Mouse (Mus musculus): Measurements from ENCODE around the gene Klf2. TPM values are rescaled to one million over a fixed set of nuclear protein-coding genes. Genes with fewer than 3 reads are reported as not detected.

The Klf2 gene
- polyA plus RNA-seq, 1 experiment from 2014 or later, result 3.6 TPM

DNA sequence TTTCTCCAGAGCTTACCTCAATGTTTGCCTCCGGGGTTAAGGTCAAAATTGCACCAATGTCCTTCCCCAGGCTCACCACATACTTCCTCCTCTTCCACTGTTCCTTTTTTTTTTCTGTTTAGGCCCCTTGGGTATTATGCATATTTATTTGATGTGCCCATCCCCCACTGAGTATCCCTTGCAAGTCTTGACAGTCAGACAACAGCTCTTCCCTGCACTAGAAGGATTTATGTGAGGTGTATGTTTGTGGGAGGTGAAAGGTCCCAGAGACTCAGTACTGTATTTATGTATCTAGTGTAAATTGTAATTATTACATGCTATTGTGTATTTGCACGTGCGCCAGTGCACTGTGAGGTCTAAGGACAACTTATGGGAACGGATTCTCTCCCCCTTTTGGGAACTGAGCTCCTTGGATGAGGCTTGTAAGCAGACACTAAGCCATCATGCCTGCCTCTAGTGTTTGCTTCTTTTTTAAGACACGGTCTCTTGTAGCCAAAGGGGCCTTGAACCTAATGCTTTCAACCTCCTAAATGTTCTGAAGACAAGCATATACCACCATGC lies 1.0 kb upstream of the Klf2 start:
- no peak for ATAC-seq
- WGBS, result 38% methylated on average over 5 of the region's 5 CpGs
- no peaks in the 10 kb centered on the region for H3K9me3 ChIP-seq (ENCODE audit: control insufficient read depth, low read length)

DNA sequence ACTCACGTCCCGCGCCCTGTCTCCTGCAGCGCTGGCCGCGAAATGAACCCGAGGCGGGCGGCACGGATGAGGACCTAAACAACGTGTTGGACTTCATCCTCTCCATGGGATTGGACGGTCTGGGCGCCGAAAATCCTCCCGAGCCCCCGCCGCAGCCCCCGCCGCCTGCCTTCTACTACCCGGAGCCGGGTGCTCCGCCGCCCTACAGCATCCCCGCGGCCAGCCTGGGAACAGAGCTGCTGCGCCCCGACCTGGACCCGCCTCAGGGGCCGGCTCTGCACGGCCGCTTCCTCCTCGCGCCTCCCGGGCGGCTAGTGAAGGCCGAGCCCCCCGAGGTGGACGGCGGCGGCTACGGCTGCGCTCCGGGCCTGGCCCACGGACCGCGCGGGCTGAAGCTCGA lies 564 bp downstream of the Klf2 start:
- ATAC-seq, result peak; percentile 32
- peaks cover 32% of the 10 kb centered on the region for H3K27me3 ChIP-seq (replicated peaks; ENCODE audit: control insufficient read depth, insufficient read depth, low read length)
- H3K9ac ChIP-seq (ENCODE audit: low read depth, low read length), result peak overlapping the region; percentile 71
- H3K36me3 ChIP-seq (ENCODE audit: control insufficient read depth, insufficient read depth, low read length), result no peaks in the 10 kb centered on the region
- peaks cover 14% of the 10 kb centered on the region for H3K4me1 ChIP-seq (ENCODE audit: control insufficient read depth, insufficient read depth, low read length)
- H3K4me3 ChIP-seq (ENCODE audit: low read length), result peak overlapping the region; percentile 65
- H3K4me2 ChIP-seq (ENCODE audit: low read depth, low read length), result peak overlapping the region; percentile 96
- WGBS, result under 1% methylated on average over 46 of the region's 48 CpGs
- H3K9me3 ChIP-seq (ENCODE audit: control insufficient read depth, low read length), result no peaks in the 10 kb centered on the region
- no peak overlapping the region; the same call in 1 of the 2 replicates for H3K27ac ChIP-seq (ENCODE audit: low read length)

More for the DNA sequence above, 1.0 kb upstream of the Klf2 start:
- Histone ChIP-seq H3K9ac (ENCODE audit: low read depth, low read length) (no peak overlapping the region), H3K4me2 (ENCODE audit: low read depth, low read length) (no peak overlapping the region), H3K4me3 (ENCODE audit: low read length) (no peak overlapping the region), H3K27ac (ENCODE audit: low read length) (no peak overlapping the region), H3K36me3 (ENCODE audit: control insufficient read depth, insufficient read depth, low read length) (no peaks in the 10 kb centered on the region), H3K4me1 (ENCODE audit: control insufficient read depth, insufficient read depth, low read length) (peaks cover 14% of the 10 kb centered on the region), H3K27me3 (replicated peaks; ENCODE audit: control insufficient read depth, insufficient read depth, low read length) (peaks cover 32% of the 10 kb centered on the region)

DNA sequence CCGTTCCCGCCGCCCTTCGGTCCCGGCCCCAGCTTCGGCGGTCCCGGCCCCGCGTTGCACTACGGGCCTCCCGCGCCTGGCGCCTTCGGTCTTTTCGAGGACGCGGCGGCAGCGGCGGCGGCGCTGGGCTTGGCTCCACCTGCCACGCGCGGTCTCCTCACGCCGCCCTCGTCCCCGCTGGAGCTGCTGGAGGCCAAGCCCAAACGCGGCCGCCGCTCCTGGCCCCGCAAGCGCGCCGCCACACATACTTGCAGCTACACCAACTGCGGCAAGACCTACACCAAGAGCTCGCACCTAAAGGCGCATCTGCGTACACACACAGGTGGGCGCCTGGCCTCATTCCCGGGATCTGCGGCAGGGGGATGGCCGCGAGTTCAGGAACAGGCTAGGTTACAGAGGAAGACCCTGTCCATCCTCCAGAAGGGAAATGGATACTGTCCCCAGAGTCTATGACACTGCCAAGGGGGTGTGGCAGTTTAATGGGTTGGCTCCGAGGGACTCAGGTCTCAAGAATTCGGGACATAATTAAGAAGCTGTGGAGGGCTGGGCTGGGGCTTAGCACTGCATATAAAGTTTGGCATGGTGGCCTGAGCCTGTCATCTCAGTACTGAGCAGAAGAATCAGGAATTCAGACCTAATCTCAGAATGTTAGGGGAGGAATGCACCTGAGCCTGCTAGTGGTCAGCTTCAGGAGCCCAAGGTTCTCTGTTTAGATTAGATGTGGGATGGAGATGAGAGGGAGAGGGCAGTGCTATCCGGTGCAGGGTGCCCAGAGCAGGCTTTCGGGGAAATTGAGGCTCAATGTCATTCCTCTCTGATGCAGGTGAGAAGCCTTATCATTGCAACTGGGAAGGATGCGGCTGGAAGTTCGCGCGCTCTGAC lies 1.3 kb downstream of the Klf2 start:
- H3K27ac ChIP-seq (ENCODE audit: low read length), result no peak overlapping the region
- ATAC-seq, result no peak
- H3K4me1 ChIP-seq (ENCODE audit: control insufficient read depth, insufficient read depth, low read length), result peaks cover 14% of the 10 kb centered on the region

DNA sequence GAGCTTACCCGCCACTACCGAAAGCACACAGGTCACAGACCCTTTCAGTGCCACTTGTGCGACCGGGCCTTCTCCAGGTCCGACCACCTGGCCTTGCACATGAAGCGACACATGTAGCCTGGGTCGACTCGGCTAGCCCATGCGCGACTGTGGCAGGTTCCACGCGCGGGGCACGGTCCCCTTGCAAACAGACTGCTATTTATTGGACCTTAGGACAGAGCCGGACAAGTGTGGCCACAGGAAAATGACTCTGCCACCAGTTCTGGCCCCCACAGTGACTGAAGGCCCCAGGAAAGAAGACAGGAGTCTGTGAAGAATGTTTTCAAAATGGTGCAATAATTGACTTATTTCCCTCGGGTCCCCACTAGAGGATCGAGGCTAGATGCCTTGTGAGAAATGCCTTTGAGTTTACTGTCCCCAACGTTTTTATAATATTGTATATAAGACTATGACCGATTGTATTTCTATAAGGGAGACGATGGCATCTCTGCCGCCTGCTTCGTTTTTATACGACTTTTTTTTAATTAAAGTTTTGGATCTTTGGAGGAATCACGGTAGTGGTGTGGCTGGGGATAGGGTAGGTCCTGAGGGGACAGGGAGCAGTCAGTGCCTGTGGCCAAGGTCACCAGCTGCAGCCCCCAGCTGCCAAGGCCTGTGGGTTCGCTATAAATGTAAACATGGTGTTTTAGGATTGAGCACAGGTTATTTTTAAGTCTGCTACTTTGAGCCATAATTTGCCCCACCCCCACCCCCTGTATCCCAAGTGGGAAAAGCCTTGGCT lies 2.2 kb downstream of the Klf2 start:
- Histone ChIP-seq H3K27ac (ENCODE audit: low read length) (no peak overlapping the region), H3K9ac (ENCODE audit: low read depth, low read length) (peak overlapping the region; percentile 41; the same call in 1 of the 2 replicates), H3K4me1 (ENCODE audit: control insufficient read depth, insufficient read depth, low read length) (peaks cover 14% of the 10 kb centered on the region), H3K4me2 (ENCODE audit: low read depth, low read length) (peak overlapping the region; percentile 96), H3K27me3 (replicated peaks; ENCODE audit: control insufficient read depth, insufficient read depth, low read length) (peaks cover 32% of the 10 kb centered on the region), H3K36me3 (ENCODE audit: control insufficient read depth, insufficient read depth, low read length) (no peaks in the 10 kb centered on the region), H3K9me3 (ENCODE audit: control insufficient read depth, low read length) (no peaks in the 10 kb centered on the region), H3K4me3 (ENCODE audit: low read length) (peak overlapping the region; percentile 65)
- ATAC-seq, result no peak
- 58% methylated on average over 25 of the region's 25 CpGs for WGBS

More for the DNA sequence above, 1.3 kb downstream of the Klf2 start:
- 7% methylated on average over 52 of the region's 55 CpGs for WGBS
- H3K27me3 ChIP-seq (replicated peaks; ENCODE audit: control insufficient read depth, insufficient read depth, low read length), result peaks cover 32% of the 10 kb centered on the region
- H3K9ac ChIP-seq (ENCODE audit: low read depth, low read length), result peak overlapping the region; percentile 71
- peak overlapping the region; percentile 96 for H3K4me2 ChIP-seq (ENCODE audit: low read depth, low read length)
- no peaks in the 10 kb centered on the region for H3K36me3 ChIP-seq (ENCODE audit: control insufficient read depth, insufficient read depth, low read length)
- H3K9me3 ChIP-seq (ENCODE audit: control insufficient read depth, low read length), result no peaks in the 10 kb centered on the region
- peak overlapping the region; percentile 65 for H3K4me3 ChIP-seq (ENCODE audit: low read length)

DNA sequence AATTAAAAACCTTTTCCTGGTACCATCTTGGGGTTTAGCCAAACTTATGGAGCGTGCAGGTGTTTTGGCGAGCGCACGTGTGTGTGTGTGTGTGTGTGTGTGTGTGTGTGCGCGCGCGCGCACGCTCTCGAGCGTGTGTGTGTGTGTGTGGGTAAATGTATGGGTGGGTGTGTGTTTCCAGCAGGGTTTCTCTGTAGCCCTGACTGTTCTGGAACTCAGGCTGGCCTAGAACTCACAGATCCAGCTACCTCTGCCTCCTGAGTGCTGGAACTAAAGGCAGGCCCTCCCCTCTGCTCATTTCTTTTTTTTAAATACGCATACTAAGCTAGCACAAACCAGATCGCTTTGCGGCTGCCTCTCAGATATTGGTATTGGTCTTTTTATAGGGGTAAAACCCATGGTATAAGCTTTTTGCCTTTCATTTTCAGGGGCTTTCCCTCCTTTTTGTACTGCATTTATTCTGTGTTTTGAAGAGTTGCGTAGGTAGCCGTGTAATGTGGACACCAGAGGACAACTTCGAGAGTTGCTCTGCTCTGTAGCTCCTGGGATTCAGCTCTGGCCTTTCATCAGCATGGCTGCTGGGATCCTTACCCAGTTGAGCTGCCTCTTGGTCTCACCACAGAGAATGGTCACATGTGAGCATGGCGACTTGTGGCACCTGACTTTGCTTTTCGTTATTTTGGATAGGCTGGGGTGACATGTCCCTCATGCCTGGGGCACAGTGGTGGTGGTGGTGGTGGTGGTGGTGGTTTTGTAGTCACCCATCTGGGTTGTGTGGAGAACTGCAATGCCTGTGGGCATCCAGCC lies 3.0 kb downstream of the Klf2 start:
- H3K4me1 ChIP-seq (ENCODE audit: control insufficient read depth, insufficient read depth, low read length), result peaks cover 14% of the 10 kb centered on the region
- H3K27me3 ChIP-seq (replicated peaks; ENCODE audit: control insufficient read depth, insufficient read depth, low read length), result peaks cover 32% of the 10 kb centered on the region
- peak overlapping the region; percentile 65 for H3K4me3 ChIP-seq (ENCODE audit: low read length)
- H3K9ac ChIP-seq (ENCODE audit: low read depth, low read length), result no peak overlapping the region
- 88% methylated on average over 20 of the region's 20 CpGs for WGBS
- ATAC-seq, result no peak
- no peak overlapping the region for H3K27ac ChIP-seq (ENCODE audit: low read length)
- H3K9me3 ChIP-seq (ENCODE audit: control insufficient read depth, low read length), result no peaks in the 10 kb centered on the region
- no peaks in the 10 kb centered on the region for H3K36me3 ChIP-seq (ENCODE audit: control insufficient read depth, insufficient read depth, low read length)
- no peak overlapping the region for H3K4me2 ChIP-seq (ENCODE audit: low read depth, low read length)

DNA sequence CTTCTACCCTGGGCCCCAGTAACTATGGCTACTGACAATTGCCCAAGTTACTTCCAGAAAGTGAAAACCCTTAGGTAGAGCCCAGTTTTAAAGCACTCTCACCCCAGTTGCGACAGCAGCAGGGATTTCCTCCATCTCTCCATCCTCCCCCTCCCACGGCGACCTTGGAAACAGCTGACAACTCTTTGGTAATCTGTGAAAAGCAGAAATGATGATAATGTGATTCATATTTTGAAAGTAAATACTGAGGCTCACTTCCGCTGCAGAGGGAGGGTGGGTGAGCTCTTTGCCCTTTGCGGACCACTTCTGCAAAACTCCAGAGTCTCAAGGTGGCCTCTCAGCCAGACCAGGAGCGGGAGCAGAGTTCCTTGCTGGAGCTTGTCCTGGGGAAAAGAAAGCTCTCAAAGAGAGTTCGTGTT lies 3.6 kb downstream of the Klf2 start:
- H3K9ac ChIP-seq (ENCODE audit: low read depth, low read length), result no peak overlapping the region
- no peak overlapping the region for H3K27ac ChIP-seq (ENCODE audit: low read length)
- H3K36me3 ChIP-seq (ENCODE audit: control insufficient read depth, insufficient read depth, low read length), result no peaks in the 10 kb centered on the region
- H3K27me3 ChIP-seq (replicated peaks; ENCODE audit: control insufficient read depth, insufficient read depth, low read length), result peaks cover 32% of the 10 kb centered on the region
- H3K9me3 ChIP-seq (ENCODE audit: control insufficient read depth, low read length), result no peaks in the 10 kb centered on the region
- ATAC-seq, result no peak
- H3K4me1 ChIP-seq (ENCODE audit: control insufficient read depth, insufficient read depth, low read length), result peaks cover 14% of the 10 kb centered on the region
- WGBS, result 61% methylated on average over 7 of the region's 7 CpGs
- no peak overlapping the region for H3K4me3 ChIP-seq (ENCODE audit: low read length)
- 0 out of 2 replicates have a peak overlapping the region, but pooled peaks have one; percentile 22 for H3K4me2 ChIP-seq (ENCODE audit: low read depth, low read length)

DNA sequence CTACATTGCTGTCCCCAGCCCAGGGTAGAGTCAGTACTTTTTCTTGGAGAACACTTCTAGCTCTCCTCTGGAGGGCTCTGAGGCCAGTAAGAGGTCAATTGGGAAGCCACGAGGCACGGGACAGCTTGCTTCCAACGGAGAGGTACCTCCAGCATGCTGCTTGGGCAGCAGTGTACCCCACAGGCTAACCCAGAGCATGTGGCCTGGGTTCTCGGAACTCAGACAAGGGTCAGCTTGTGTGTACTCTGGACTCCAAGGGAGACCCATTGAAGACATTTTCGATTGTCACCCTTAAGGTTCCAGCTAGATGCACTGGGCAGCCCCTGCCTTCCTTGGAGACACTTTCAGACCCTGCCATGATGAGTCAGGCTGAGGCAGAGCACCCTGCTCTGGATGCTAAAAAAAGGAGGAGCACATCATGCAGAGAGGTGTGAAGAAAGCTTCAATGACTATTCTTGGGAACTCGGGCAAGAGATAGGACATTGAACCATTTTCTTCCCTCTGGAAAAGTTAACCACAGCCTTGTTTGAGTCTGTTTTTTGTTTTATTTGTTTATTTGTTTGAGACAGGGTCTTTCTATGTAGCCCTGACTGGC lies 4.4 kb downstream of the Klf2 start:
- Histone ChIP-seq H3K27ac (ENCODE audit: low read length) (no peak overlapping the region), H3K36me3 (ENCODE audit: control insufficient read depth, insufficient read depth, low read length) (no peaks in the 10 kb centered on the region), H3K4me2 (ENCODE audit: low read depth, low read length) (no peak overlapping the region), H3K4me3 (ENCODE audit: low read length) (no peak overlapping the region), H3K27me3 (replicated peaks; ENCODE audit: control insufficient read depth, insufficient read depth, low read length) (peaks cover 32% of the 10 kb centered on the region), H3K9ac (ENCODE audit: low read depth, low read length) (no peak overlapping the region), H3K4me1 (ENCODE audit: control insufficient read depth, insufficient read depth, low read length) (peaks cover 12% of the 10 kb centered on the region), H3K9me3 (ENCODE audit: control insufficient read depth, low read length) (no peaks in the 10 kb centered on the region)
- ATAC-seq, result no peak
- WGBS, result 57% methylated on average over 6 of the region's 6 CpGs

DNA sequence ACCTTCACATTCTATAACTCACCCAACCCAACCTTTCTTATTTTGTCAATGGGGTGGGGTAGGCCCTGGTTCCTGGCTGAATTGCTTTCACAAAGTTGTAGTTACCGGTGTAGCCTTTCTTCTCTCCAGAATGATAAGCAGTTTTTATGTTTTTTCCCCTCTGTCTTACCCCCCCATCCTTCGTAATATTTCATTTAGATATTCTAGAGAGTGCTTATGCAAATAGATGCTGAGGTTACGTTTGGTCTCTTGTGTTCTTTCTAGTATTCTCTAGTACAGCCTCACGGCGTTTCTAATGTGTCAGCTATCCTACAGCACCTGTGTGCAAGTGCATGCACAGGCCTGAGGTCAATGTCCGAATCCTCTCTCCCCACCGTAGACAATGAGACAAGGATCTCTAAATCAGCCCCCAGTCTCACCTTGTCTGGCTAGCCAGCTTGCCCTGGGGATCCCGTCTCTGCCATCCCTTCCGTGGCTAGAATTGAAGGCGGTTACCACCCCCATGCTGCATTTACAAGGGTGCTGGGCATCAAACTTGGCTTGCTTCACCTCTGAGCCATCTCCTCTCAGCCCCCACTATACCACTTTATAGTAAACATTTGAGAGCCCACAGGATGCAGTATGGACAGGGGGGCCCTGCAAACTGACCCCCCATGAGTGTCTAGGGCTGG lies 5.3 kb downstream of the Klf2 start:
- peaks cover 29% of the 10 kb centered on the region for H3K27me3 ChIP-seq (replicated peaks; ENCODE audit: control insufficient read depth, insufficient read depth, low read length)
- no peak overlapping the region for H3K9ac ChIP-seq (ENCODE audit: low read depth, low read length)
- H3K36me3 ChIP-seq (ENCODE audit: control insufficient read depth, insufficient read depth, low read length), result no peaks in the 10 kb centered on the region
- no peaks in the 10 kb centered on the region for H3K9me3 ChIP-seq (ENCODE audit: control insufficient read depth, low read length)
- no peak overlapping the region for H3K27ac ChIP-seq (ENCODE audit: low read length)
- no peak overlapping the region for H3K4me3 ChIP-seq (ENCODE audit: low read length)
- 81% methylated on average over 10 of the region's 10 CpGs for WGBS
- peaks cover 9% of the 10 kb centered on the region for H3K4me1 ChIP-seq (ENCODE audit: control insufficient read depth, insufficient read depth, low read length)
- ATAC-seq, result no peak
- no peak overlapping the region for H3K4me2 ChIP-seq (ENCODE audit: low read depth, low read length)
